Mouse (Mus musculus) MEL (cell line): ENCODE data around the gene Zcchc14. TPM values are rescaled to one million over a fixed set of nuclear protein-coding genes. Genes with fewer than 3 reads are reported as not detected.

Experiments
- DNase-seq: peaks from one replicate; pipeline ENCODE4 v3.0.0; 2011; ENCODE audit warnings: low read depth, low spot score
- H3K27ac ChIP-seq: 2 replicates; pipeline ENCODE4 v1.5.1; 2012; ENCODE audit warnings: low read depth, mild to moderate bottlenecking, control low read depth, low read length, moderate library complexity; ENCODE audit not compliant: control insufficient read depth
- H3K27me3 ChIP-seq, 2 experiments: fragments of 150-350 bp in 1 of 2; sonication (generic) in 1 of 2; 2 replicates each; pipeline ENCODE4 v1.6.1; 2012; ENCODE audit warnings: low read length in 2 of 2, mild to moderate bottlenecking in 2 of 2, improper control_type of control experiment in 1 of 2, moderate library complexity in 1 of 2; ENCODE audit not compliant: insufficient read depth in 2 of 2, control insufficient read depth in 1 of 2
- H3K36me3 ChIP-seq, 2 experiments: 2 replicates each; pipeline ENCODE4 v1.6.1; 2012 to 2014; ENCODE audit warnings: low read length in 2 of 2, improper control_type of control experiment in 1 of 2, inconsistent platforms in 1 of 2, mild to moderate bottlenecking in 1 of 2; ENCODE audit not compliant: insufficient read depth in 2 of 2, control insufficient read depth in 1 of 2
- H3K4me1 ChIP-seq, 2 experiments: fragments of 150-350 bp in 1 of 2; sonication (generic) in 1 of 2; 2 replicates each; pipeline ENCODE4 v1.6.1; 2012; ENCODE audit warnings: low read length in 2 of 2, improper control_type of control experiment in 1 of 2, mild to moderate bottlenecking in 1 of 2; ENCODE audit not compliant: insufficient read depth in 2 of 2, control insufficient read depth in 1 of 2
- H3K4me3 ChIP-seq, 2 experiments: fragments of 150-350 bp in 1 of 2; sonication (generic) in 1 of 2; 2 replicates each; pipeline ENCODE4 v1.5.1; 2012; ENCODE audit warnings: low read depth in 2 of 2, low read length in 2 of 2, mild to moderate bottlenecking in 2 of 2, moderate library complexity in 2 of 2, control low read depth in 1 of 2, improper control_type of control experiment in 1 of 2; ENCODE audit not compliant: control insufficient read depth in 1 of 2, insufficient read depth in 1 of 2
- H3K79me2 ChIP-seq: 2 replicates; pipeline ENCODE4 v1.6.1; 2012; ENCODE audit warnings: mild to moderate bottlenecking, low read length, moderate library complexity; ENCODE audit not compliant: control insufficient read depth, poor library complexity, insufficient read depth
- H3K9ac ChIP-seq: 2 replicates; pipeline ENCODE4 v1.6.1; 2012; ENCODE audit warnings: low read depth, mild to moderate bottlenecking, control low read depth, low read length, moderate library complexity; ENCODE audit not compliant: control insufficient read depth, poor library complexity, severe bottlenecking
- H3K9me3 ChIP-seq: fragments of 150-350 bp; sonication (generic); replicated peaks from 2 replicates; pipeline ENCODE4 v1.6.1; 2012; ENCODE audit warnings: mild to moderate bottlenecking, low read length, improper control_type of control experiment, moderate library complexity; ENCODE audit not compliant: insufficient read depth
- CHD2 ChIP-seq: IDR thresholded peaks from 2 replicates; pipeline ENCODE4 v1.6.1; 2011; ENCODE audit warnings: low read length, improper control_type of control experiment
- CTCF ChIP-seq, 3 experiments: IDR thresholded peaks in 2 of 3; conservative IDR thresholded peaks in 1 of 3; 2 replicates each; pipeline ENCODE4 v1.5.1; 2011 to 2012; ENCODE audit warnings: low read length in 3 of 3, low read depth in 2 of 3, mild to moderate bottlenecking in 2 of 3, improper control_type of control experiment in 1 of 3, inconsistent platforms in 1 of 3, mixed read lengths in 1 of 3, moderate library complexity in 1 of 3; ENCODE audit not compliant: control insufficient read depth in 1 of 3, insufficient read depth in 1 of 3, poor library complexity in 1 of 3, severe bottlenecking in 1 of 3
- E2F4 ChIP-seq: IDR thresholded peaks from 2 replicates; pipeline ENCODE4 v1.6.1; 2011; ENCODE audit warnings: low read depth, low read length, improper control_type of control experiment, borderline replicate concordance
- ELF1 ChIP-seq: IDR thresholded peaks from 2 replicates; pipeline ENCODE4 v1.6.1; 2014; ENCODE audit warnings: low read depth, mild to moderate bottlenecking, inconsistent platforms, low read length, improper control_type of control experiment, moderate library complexity
- EP300 ChIP-seq, 2 experiments: IDR thresholded peaks; 2 replicates each; pipeline ENCODE4 v1.6.1; 2011; ENCODE audit warnings: improper control_type of control experiment in 2 of 2, low read length in 2 of 2, low read depth in 1 of 2, mild to moderate bottlenecking in 1 of 2
- ETS1 ChIP-seq: IDR thresholded peaks from 2 replicates; pipeline ENCODE4 v1.6.1; 2012; ENCODE audit warnings: low read depth, mild to moderate bottlenecking, inconsistent platforms, low read length, improper control_type of control experiment, moderate library complexity
- GABPA ChIP-seq: IDR thresholded peaks from 2 replicates; pipeline ENCODE4 v1.6.1; 2012; ENCODE audit warnings: low read depth, mild to moderate bottlenecking, inconsistent platforms, low read length, improper control_type of control experiment, moderate library complexity
- HCFC1 ChIP-seq: IDR thresholded peaks from 2 replicates; pipeline ENCODE4 v1.6.1; 2012; ENCODE audit warnings: low read depth, mild to moderate bottlenecking, inconsistent platforms, low read length, improper control_type of control experiment, moderate library complexity
- JUND ChIP-seq: IDR thresholded peaks from 2 replicates; pipeline ENCODE4 v1.6.1; 2011; ENCODE audit warnings: low read depth, mild to moderate bottlenecking, improper control_type of control experiment, low read length
- MAFK ChIP-seq: IDR thresholded peaks from 2 replicates; pipeline ENCODE4 v1.6.1; 2011; ENCODE audit warnings: low read depth, mild to moderate bottlenecking, low read length, improper control_type of control experiment, borderline replicate concordance
- MAX ChIP-seq: IDR thresholded peaks from 2 replicates; pipeline ENCODE4 v1.6.1; 2011; ENCODE audit warnings: low read length, improper control_type of control experiment
- MAZ ChIP-seq: IDR thresholded peaks from 2 replicates; pipeline ENCODE4 v1.6.1; 2012; ENCODE audit warnings: low read depth, mild to moderate bottlenecking, inconsistent platforms, low read length, improper control_type of control experiment
- MEF2A ChIP-seq: IDR thresholded peaks from 2 replicates; pipeline ENCODE4 v1.6.1; 2014; ENCODE audit warnings: low read depth, mild to moderate bottlenecking, inconsistent platforms, low read length, improper control_type of control experiment; ENCODE audit not compliant: poor library complexity, insufficient replicate concordance, severe bottlenecking; ENCODE audit errors: extremely low read depth
- MYB ChIP-seq: IDR thresholded peaks from 2 replicates; pipeline ENCODE4 v1.6.1; 2011; ENCODE audit warnings: mild to moderate bottlenecking, low read depth, low read length, improper control_type of control experiment
- NELFE ChIP-seq: IDR thresholded peaks from 2 replicates; pipeline ENCODE4 v1.6.1; 2011; ENCODE audit warnings: low read depth, low read length, improper control_type of control experiment
- NRF1 ChIP-seq: IDR thresholded peaks from 2 replicates; pipeline ENCODE4 v1.6.1; 2014; ENCODE audit warnings: low read depth, mild to moderate bottlenecking, inconsistent platforms, low read length, improper control_type of control experiment, moderate library complexity; ENCODE audit not compliant: poor library complexity, insufficient read depth, severe bottlenecking
- POLR2A ChIP-seq, 2 experiments: IDR thresholded peaks; 2 replicates each; pipeline ENCODE4 v1.6.1; 2011 to 2012; ENCODE audit warnings: low read length in 2 of 2, mild to moderate bottlenecking in 2 of 2, control low read depth in 1 of 2, improper control_type of control experiment in 1 of 2, low read depth in 1 of 2, moderate library complexity in 1 of 2; ENCODE audit not compliant: control insufficient read depth in 1 of 2, insufficient read depth in 1 of 2, poor library complexity in 1 of 2
- POLR2AphosphoS2 ChIP-seq: IDR thresholded peaks from 2 replicates; pipeline ENCODE4 v1.6.1; 2011; ENCODE audit warnings: low read length, improper control_type of control experiment
- POLR2AphosphoS5 ChIP-seq: IDR thresholded peaks from 2 replicates; pipeline ENCODE4 v1.6.1; 2012; ENCODE audit warnings: low read depth, borderline replicate concordance, mild to moderate bottlenecking, inconsistent platforms, low read length, moderate library complexity, mixed read lengths
- RAD21 ChIP-seq: IDR thresholded peaks from 2 replicates; pipeline ENCODE4 v1.6.1; 2011; ENCODE audit warnings: mild to moderate bottlenecking, low read depth, low read length, improper control_type of control experiment
- RCOR1 ChIP-seq: IDR thresholded peaks from 2 replicates; pipeline ENCODE4 v1.6.1; 2012; ENCODE audit warnings: low read depth, mild to moderate bottlenecking, inconsistent platforms, low read length, improper control_type of control experiment
- SMC3 ChIP-seq: IDR thresholded peaks from 2 replicates; pipeline ENCODE4 v1.6.1; 2011; ENCODE audit warnings: low read depth, low read length, improper control_type of control experiment
- TAL1 ChIP-seq: IDR thresholded peaks from 2 replicates; pipeline ENCODE4 v1.6.1; 2012; ENCODE audit warnings: mild to moderate bottlenecking, inconsistent platforms, low read length, moderate library complexity, mixed read lengths
- TBP ChIP-seq: IDR thresholded peaks from 2 replicates; pipeline ENCODE4 v1.8.0; 2011; ENCODE audit warnings: low read depth, low read length, improper control_type of control experiment
- UBTF ChIP-seq: IDR thresholded peaks from 2 replicates; pipeline ENCODE4 v1.6.1; 2012; ENCODE audit warnings: low read depth, mild to moderate bottlenecking, inconsistent platforms, low read length, improper control_type of control experiment, moderate library complexity, borderline replicate concordance; ENCODE audit not compliant: insufficient read depth
- USF2 ChIP-seq, 2 experiments: IDR thresholded peaks; 2 replicates each; pipeline ENCODE4 v1.6.1; 2011 to 2012; ENCODE audit warnings: improper control_type of control experiment in 2 of 2, low read length in 2 of 2, borderline replicate concordance in 1 of 2, inconsistent platforms in 1 of 2, low read depth in 1 of 2, mild to moderate bottlenecking in 1 of 2; ENCODE audit not compliant: insufficient read depth in 1 of 2
- ZC3H11A ChIP-seq: IDR thresholded peaks from 2 replicates; pipeline ENCODE4 v1.6.1; 2012; ENCODE audit warnings: low read depth, mild to moderate bottlenecking, inconsistent platforms, low read length, improper control_type of control experiment
- ZKSCAN1 ChIP-seq: IDR thresholded peaks from 2 replicates; pipeline ENCODE4 v1.6.1; 2012; ENCODE audit warnings: low read depth, mild to moderate bottlenecking, inconsistent platforms, low read length, improper control_type of control experiment, moderate library complexity
- ZMIZ1 ChIP-seq: IDR thresholded peaks from 2 replicates; pipeline ENCODE4 v1.6.1; 2012; ENCODE audit warnings: low read depth, mild to moderate bottlenecking, inconsistent platforms, low read length, improper control_type of control experiment, moderate library complexity
- polyA plus RNA-seq, 2 experiments: library from polyadenylated mRNA; stranded (reverse) in 1 of 2; unstranded in 1 of 2; fragments of >175 nt in 1 of 2; fragments of >200 nt in 1 of 2; gene quantifications; 2 replicates each; pipeline versions ENCODE4 v1.2.1 to v1.2.4; 2012; ENCODE audit warnings: low replicate concordance in 2 of 2, low read depth in 1 of 2; ENCODE audit not compliant: insufficient read length in 2 of 2, insufficient read depth in 1 of 2, missing spikeins in 1 of 2
- total RNA-seq: library from RNA; depleted of rRNA; stranded (reverse); fragments of 300-350 nt; gene quantifications from 2 replicates; pipeline ENCODE4 v1.2.3, GENCODE M21; 2012

The Zcchc14 gene
- total and polyA plus RNA-seq, 3 experiments, result 0.04 to 0.11 TPM; not detected in 1

- no peak overlapping the region for H3K4me3 ChIP-seq
- no peak for DNase-seq
- no peak for TF ChIP-seq RAD21
- no peak for TF ChIP-seq ZMIZ1
- TF ChIP-seq HCFC1, result no peak
- no peak for TF ChIP-seq NELFE
- TF ChIP-seq POLR2A (IDR thresholded peaks at IDR 0.05; ENCODE audit: control insufficient read depth in 1 of 2, insufficient read depth in 1 of 2, low read depth in 1 of 2, low read length in 2 of 2, poor library complexity in 1 of 2), result no peak
- no peak for TF ChIP-seq ZKSCAN1
- no peak for TF ChIP-seq MYB
- TF ChIP-seq TBP, result no peak
- no peak for TF ChIP-seq NRF1
- no peak for TF ChIP-seq ELF1
- TF ChIP-seq CTCF (IDR thresholded peaks at IDR 0.05 in 2 of 3, conservative IDR thresholded peaks at IDR 0.05 in 1 of 3; ENCODE audit: control insufficient read depth in 1 of 3, insufficient read depth in 1 of 3, low read depth in 2 of 3, low read length in 3 of 3, poor library complexity in 1 of 3, severe bottlenecking in 1 of 3), result no peak
- TF ChIP-seq JUND, result no peak
- no peak for TF ChIP-seq ETS1
- no peak for TF ChIP-seq MEF2A
- no peak for TF ChIP-seq POLR2AphosphoS2
- no peak for TF ChIP-seq UBTF
- TF ChIP-seq, all 39 proteins: peak for 0
- H3K4me1 ChIP-seq, result no peaks in the 10 kb centered on the region
- H3K79me2 ChIP-seq, result no peaks in the 10 kb centered on the region
- no peaks in the 10 kb centered on the region for H3K36me3 ChIP-seq
- H3K9ac ChIP-seq, result no peak overlapping the region
- H3K27ac ChIP-seq, result no peak overlapping the region
- H3K27me3 ChIP-seq, result no peaks in the 10 kb centered on the region
- no peaks in the 10 kb centered on the region for H3K9me3 ChIP-seq
Observed at GRCm38 (mm10) chr8:121649423-121649822, 3.3 kb downstream of the Zcchc14 start.

- DNase-seq, result no peak
- H3K27me3 ChIP-seq, result no peaks in the 10 kb centered on the region
- no peak overlapping the region for H3K4me3 ChIP-seq
- no peaks in the 10 kb centered on the region for H3K79me2 ChIP-seq
- TF ChIP-seq POLR2AphosphoS5 (no peak), RAD21 (no peak), EP300 (IDR thresholded peaks at IDR 0.05; ENCODE audit: low read depth in 1 of 2, low read length in 2 of 2) (no peak), USF2 (IDR thresholded peaks at IDR 0.05; ENCODE audit: borderline replicate concordance in 1 of 2, insufficient read depth in 1 of 2, low read depth in 1 of 2, low read length in 2 of 2) (no peak), MYB (no peak), MAFK (no peak), MAZ (no peak), MAX (no peak), CHD2 (no peak), GABPA (no peak), RCOR1 (no peak), ZC3H11A (no peak), ETS1 (no peak), SMC3 (no peak), HCFC1 (no peak), NRF1 (no peak), TAL1 (no peak), POLR2AphosphoS2 (no peak), ZKSCAN1 (no peak), E2F4 (no peak)
- H3K9me3 ChIP-seq, result no peaks in the 10 kb centered on the region
- no peak overlapping the region for H3K27ac ChIP-seq
- H3K4me1 ChIP-seq, result no peaks in the 10 kb centered on the region
- H3K36me3 ChIP-seq, result no peaks in the 10 kb centered on the region
- H3K9ac ChIP-seq, result no peak overlapping the region
Observed at GRCm38 (mm10) chr8:121648451-121648850, 4.2 kb downstream of the Zcchc14 start.
